Mouse (Mus musculus): ENCODE results near the gene Tmem86a.

Gene Tmem86a

GRCm38 (mm10) chr7:47076729-47077128 is 26.3 kb downstream of the Tmem86a start:
- WGBS, result 72% methylated on average over 3 of the region's 3 CpGs

GRCm38 (mm10) chr7:47077451-47077850 is 27.1 kb downstream of the Tmem86a start:
- 56% methylated on average over 8 of the region's 8 CpGs for WGBS

- 70% methylated on average over 3 of the region's 3 CpGs for WGBS
Observed at GRCm38 (mm10) chr7:47080868-47081267, 30.5 kb downstream of the Tmem86a start.

- 30% methylated on average over 6 of the region's 6 CpGs for WGBS
Observed at GRCm38 (mm10) chr7:47081277-47081676, 30.9 kb downstream of the Tmem86a start.

GRCm38 (mm10) chr7:47085075-47085474 is 34.7 kb downstream of the Tmem86a start:
- 24% methylated on average over 1 of the region's 1 CpGs for WGBS

- 85% methylated on average over 5 of the region's 5 CpGs for WGBS
Observed at GRCm38 (mm10) chr7:47093935-47094334, 43.5 kb downstream of the Tmem86a start.

GRCm38 (mm10) chr7:47094969-47095368 is 44.6 kb downstream of the Tmem86a start:
- WGBS, result 77% methylated on average over 2 of the region's 2 CpGs

GRCm38 (mm10) chr7:47098044-47098443 is 47.6 kb downstream of the Tmem86a start:
- WGBS, result 54% methylated on average over 7 of the region's 7 CpGs

- 48% methylated on average over 7 of the region's 7 CpGs for WGBS
Observed at GRCm38 (mm10) chr7:47099306-47099705, 48.9 kb downstream of the Tmem86a start.

- WGBS, result 46% methylated on average over 6 of the region's 6 CpGs
Observed at GRCm38 (mm10) chr7:47100615-47101014, 50.2 kb downstream of the Tmem86a start.

GRCm38 (mm10) chr7:47102970-47103369 is 52.6 kb downstream of the Tmem86a start:
- 70% methylated on average over 2 of the region's 2 CpGs for WGBS

- 78% methylated on average over 1 of the region's 1 CpGs for WGBS
Observed at GRCm38 (mm10) chr7:47103671-47104414, 53.4 kb downstream of the Tmem86a start.

Measured in cerebral cortex, adult 2 months (tissue).